Mouse (Mus musculus) MN1 (cell line): Measurements from ENCODE around the gene Oip5.

Source experiments
- DNase-seq: peaks from one replicate; pipeline ENCODE4 v3.0.0-alpha.2; 2016; ENCODE audit warnings: low spot score

Oip5 gene

GRCm38 (mm10) chr2:119584282-119584681 lies 34.0 kb downstream of the Oip5 start:
- DNase-seq = no peak

- no peak for DNase-seq
These were observed 34.8 kb downstream of the Oip5 start for GRCm38 (mm10) chr2:119583439-119583838.

- DNase-seq = no peak
These were observed 36.7 kb downstream of the Oip5 start for GRCm38 (mm10) chr2:119581571-119581970.

GRCm38 (mm10) chr2:119572471-119572870 lies 45.8 kb downstream of the Oip5 start:
- no peak for DNase-seq

GRCm38 (mm10) chr2:119566182-119566855 lies 52.0 kb downstream of the Oip5 start:
- DNase-seq = no peak

- no peak for DNase-seq
These were observed 53.0 kb downstream of the Oip5 start for GRCm38 (mm10) chr2:119565284-119565683.

- no peak for DNase-seq
These were observed 56.5 kb downstream of the Oip5 start for GRCm38 (mm10) chr2:119561794-119562193.
